Mouse (Mus musculus): ENCODE data around the gene Gm14288. TPM values are rescaled to one million over a fixed set of nuclear protein-coding genes. Genes with fewer than 3 reads are reported as not detected.
"Not testable (repeated sequence)": the region's sequence is repeated elsewhere in the genome, so short reads cannot be mapped to it uniquely, and the experiment has no call there.

Gene Gm14288
- total RNA-seq (2021) = 10 to 100 TPM; 12.2 to 14.0 TPM

GRCm38 (mm10) chr2:175800993-175801392 is at the start of gene Gm14288:
Gene Gm14288 (minus strand): TSS chr2:175801093.
- intact Hi-C loops (cut with DNase I); DNase-seq: not testable (repeated sequence)

DNA sequence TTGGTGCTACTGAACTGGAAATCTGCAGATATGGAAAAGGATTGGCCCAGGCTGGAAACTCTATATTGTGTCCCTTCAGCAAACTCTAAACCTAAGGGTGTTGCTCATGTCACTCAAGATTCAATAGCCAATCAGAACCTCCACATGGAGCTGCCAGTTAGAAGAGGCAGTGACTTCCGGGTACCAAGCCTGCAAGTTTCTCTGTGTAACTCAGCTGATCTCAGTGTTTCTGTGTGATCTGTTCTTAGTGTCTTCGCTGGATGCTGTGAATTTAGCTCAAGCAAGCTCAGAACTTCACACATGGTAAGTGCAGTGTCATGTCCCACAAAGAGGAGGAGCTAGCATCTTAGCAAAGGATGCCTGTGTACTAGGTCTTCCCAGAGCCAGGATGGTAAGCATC is 59.7 kb downstream of the Gm14288 start, which contains the start of gene Gm2007:
Gm2007 (plus strand) TSS at position 301 of the 400 bp plus-strand sequence.
- intact Hi-C loops (cut with DNase I); DNase-seq: not testable (repeated sequence)

Other genes with a start within 250 kb of the Gm14288 start
- gene Gm11007, start 157.1 kb downstream of the Gm14288 start, total RNA-seq (2021) = not detected
- gene Zfp969, start 97.4 kb downstream of the Gm14288 start, total RNA-seq (2021) = 10 to 100 TPM in 1 of 2 experiments, not detected in 1; 33.4 TPM
- gene Gm2007, start 59.6 kb downstream of the Gm14288 start, total RNA-seq (2021) = not detected
- 10 to 100 TPM; 14.2 to 17.4 TPM for gene Gm6710, start 68.1 kb upstream of the Gm14288 start, total RNA-seq (2021)
- 10 to 100 TPM; 12.3 to 13.1 TPM for gene Zfp966, start 130.0 kb upstream of the Gm14288 start, total RNA-seq (2021)
- gene Gm2026, start 164.2 kb upstream of the Gm14288 start, total RNA-seq (2021) = 10 to 100 TPM; 15.2 to 18.7 TPM